Mouse (Mus musculus) ovary, postnatal 14 days (tissue): ENCODE measurements around the gene Tjp3.

ENCODE experiments used
- DNase-seq: peaks from one replicate; pipeline ENCODE4 v3.0.0; 2022; ENCODE audit warnings: low spot score

The Tjp3 gene

GRCm38 (mm10) chr10:81266211-81267105 lies 24.9 kb downstream of the Tjp3 start, which contains the start of the genes Mrpl54 and Apba3:
Mrpl54 (minus strand) TSS chr10:81266934.
Apba3 (plus strand) TSS chr10:81266960.
- peak; percentile 89 for DNase-seq

- DNase-seq: no peak
These were observed 25.8 kb downstream of the Tjp3 start for GRCm38 (mm10) chr10:81265540-81265939.

- no peak for DNase-seq
These were observed 30.4 kb downstream of the Tjp3 start for GRCm38 (mm10) chr10:81261025-81261424.

GRCm38 (mm10) chr10:81259225-81259884 lies 32.0 kb downstream of the Tjp3 start:
- no peak for DNase-seq

GRCm38 (mm10) chr10:81257158-81258039 lies 34.0 kb downstream of the Tjp3 start:
- DNase-seq: no peak

- DNase-seq: no peak
These were observed 36.5 kb downstream of the Tjp3 start for GRCm38 (mm10) chr10:81254886-81255285.

- no peak for DNase-seq
These were observed 38.7 kb downstream of the Tjp3 start, which contains the start of gene Matk for GRCm38 (mm10) chr10:81252424-81253419. Matk (plus strand) TSS chr10:81252935.

- no peak for DNase-seq
These were observed 41.9 kb downstream of the Tjp3 start for GRCm38 (mm10) chr10:81249442-81249841.

- DNase-seq: no peak
These were observed 43.6 kb downstream of the Tjp3 start for GRCm38 (mm10) chr10:81247804-81248203.

- DNase-seq: no peak
These were observed 46.2 kb downstream of the Tjp3 start for GRCm38 (mm10) chr10:81245166-81245565.

- peak; percentile 85 for DNase-seq
These were observed 46.8 kb downstream of the Tjp3 start for GRCm38 (mm10) chr10:81244595-81244994.

GRCm38 (mm10) chr10:81244146-81244545 lies 47.2 kb downstream of the Tjp3 start:
- DNase-seq: no peak

- no peak for DNase-seq
These were observed 49.4 kb downstream of the Tjp3 start for GRCm38 (mm10) chr10:81242021-81242420.

GRCm38 (mm10) chr10:81240876-81241275 lies 50.5 kb downstream of the Tjp3 start:
- DNase-seq: peak; percentile 52

GRCm38 (mm10) chr10:81238618-81239017 lies 52.8 kb downstream of the Tjp3 start:
- DNase-seq: no peak

- DNase-seq: no peak
These were observed 54.7 kb downstream of the Tjp3 start for GRCm38 (mm10) chr10:81236471-81237268.

GRCm38 (mm10) chr10:81234206-81234605 lies 57.2 kb downstream of the Tjp3 start:
- DNase-seq: no peak

- no peak for DNase-seq
These were observed 58.2 kb downstream of the Tjp3 start for GRCm38 (mm10) chr10:81233226-81233585.

GRCm38 (mm10) chr10:81232580-81233225 lies 58.7 kb downstream of the Tjp3 start, which contains the start of gene Zfr2:
Zfr2 (plus strand) TSS chr10:81233155.
- DNase-seq: peak; percentile 87
